Mouse (Mus musculus): ENCODE measurements around the gene Gm9573. TPM values are rescaled to one million over a fixed set of nuclear protein-coding genes. Genes with fewer than 3 reads are reported as not detected.
A peak's percentile ranks its signal among the peaks of the same experiment; 100 is the strongest.

The Gm9573 gene
- total RNA-seq, 2 experiments from 2014 or later: not detected

GRCm38 (mm10) chr17:35592131-35592530, 34.3 kb downstream of the Gm9573 start:
- intact Hi-C loops (cut with DNase I): no loop called here
- TF ChIP-seq CTCF (IDR thresholded peaks at IDR 0.05): no peak
- no peak overlapping the region for H3K4me3 ChIP-seq
- no peak overlapping the region for H3K27ac ChIP-seq
- DNase-seq (ENCODE audit: extremely low spot score in 1 of 2, low spot score in 2 of 2): no peak

- no peak overlapping the region for H3K27ac ChIP-seq
Measured at GRCm38 (mm10) chr17:35591731-35592130, 34.7 kb downstream of the Gm9573 start.

GRCm38 (mm10) chr17:35591219-35591578, 35.2 kb downstream of the Gm9573 start:
- no peak for DNase-seq (ENCODE audit: extremely low spot score in 1 of 2, low spot score in 2 of 2)
- Histone ChIP-seq H3K27ac (peak overlapping the region; percentile 17; the same call in 1 of the 2 replicates), H3K4me3 (no peak overlapping the region)
- no peak for TF ChIP-seq CTCF (IDR thresholded peaks at IDR 0.05)
- intact Hi-C loops (cut with DNase I): loop anchor here (2.0 kb wide), 1 partner anchor 44 kb away; no protein-coding TSS in a partner anchor

More at GRCm38 (mm10) chr17:35591731-35592130, 34.7 kb downstream of the Gm9573 start:
- TF ChIP-seq CTCF (IDR thresholded peaks at IDR 0.05): no peak
- H3K4me3 ChIP-seq: no peak overlapping the region
- intact Hi-C loops (cut with DNase I): loop anchor here (2.0 kb wide), 1 partner anchor 43 kb away; no protein-coding TSS in a partner anchor
- DNase-seq (ENCODE audit: extremely low spot score in 1 of 2, low spot score in 2 of 2): no peak

GRCm38 (mm10) chr17:35590410-35591218, 35.8 kb downstream of the Gm9573 start:
- Histone ChIP-seq H3K27ac (peak overlapping the region; percentile 17; the same call in 1 of the 2 replicates), H3K4me3 (no peak overlapping the region)
- TF ChIP-seq CTCF (IDR thresholded peaks at IDR 0.05): peak; percentile 96
- peak; percentile 79 to 81 for DNase-seq (ENCODE audit: extremely low spot score in 1 of 2, low spot score in 2 of 2)
- intact Hi-C loops (cut with DNase I): loop anchor here (2.0 kb wide), 1 partner anchor 44 kb away; no protein-coding TSS in a partner anchor

GRCm38 (mm10) chr17:35588387-35588786, 38.0 kb downstream of the Gm9573 start:
- no peak for DNase-seq (ENCODE audit: extremely low spot score in 1 of 2, low spot score in 2 of 2)
- H3K4me3 ChIP-seq: no peak overlapping the region
- intact Hi-C loops (cut with DNase I): no loop called here
- TF ChIP-seq CTCF (IDR thresholded peaks at IDR 0.05): no peak
- H3K27ac ChIP-seq: no peak overlapping the region

GRCm38 (mm10) chr17:35587291-35587690, 39.1 kb downstream of the Gm9573 start:
- intact Hi-C loops (cut with DNase I): no loop called here
- no peak for DNase-seq (ENCODE audit: extremely low spot score in 1 of 2, low spot score in 2 of 2)
- Histone ChIP-seq H3K27ac (no peak overlapping the region), H3K4me3 (no peak overlapping the region)
- TF ChIP-seq CTCF (IDR thresholded peaks at IDR 0.05): no peak

GRCm38 (mm10) chr17:35584330-35584937, 42.0 kb downstream of the Gm9573 start:
- H3K4me3 ChIP-seq: 0 out of 2 replicates have a peak overlapping the region, but pooled peaks have one; percentile 9
- DNase-seq (ENCODE audit: extremely low spot score in 1 of 2, low spot score in 2 of 2): peak; percentile 77 to 86
- H3K27ac ChIP-seq: no peak overlapping the region
- intact Hi-C loops (cut with DNase I): loop anchor here (1.0 to 2.0 kb wide), 2 partner anchors 82 to 152 kb away; no protein-coding TSS in a partner anchor
- peak; percentile 96 for TF ChIP-seq CTCF (IDR thresholded peaks at IDR 0.05)

- intact Hi-C loops (cut with DNase I): no loop called here
- Histone ChIP-seq H3K27ac (no peak overlapping the region), H3K4me3 (no peak overlapping the region)
- peak; percentile 56 for TF ChIP-seq CTCF (IDR thresholded peaks at IDR 0.05)
- no peak for DNase-seq (ENCODE audit: extremely low spot score in 1 of 2, low spot score in 2 of 2)
Measured at GRCm38 (mm10) chr17:35582900-35583299, 43.5 kb downstream of the Gm9573 start.

GRCm38 (mm10) chr17:35578211-35578610, 48.2 kb downstream of the Gm9573 start:
- no peak overlapping the region for H3K4me3 ChIP-seq
- intact Hi-C loops (cut with DNase I): loop anchor here (5.0 kb wide), 1 partner anchor 91 kb away; no protein-coding TSS in a partner anchor
- peak; percentile 64 to 76 for DNase-seq (ENCODE audit: extremely low spot score in 1 of 2, low spot score in 2 of 2)
- peak; percentile 99 for TF ChIP-seq CTCF (IDR thresholded peaks at IDR 0.05)
- H3K27ac ChIP-seq: no peak overlapping the region

GRCm38 (mm10) chr17:35571477-35571876, 55.0 kb downstream of the Gm9573 start:
- no peak for DNase-seq (ENCODE audit: extremely low spot score in 1 of 2, low spot score in 2 of 2)
- Histone ChIP-seq H3K27ac (no peak overlapping the region), H3K4me3 (no peak overlapping the region)
- intact Hi-C loops (cut with DNase I): no loop called here
- TF ChIP-seq CTCF (IDR thresholded peaks at IDR 0.05): no peak; the same call in 1 of the 2 replicates

- no peak for TF ChIP-seq CTCF (IDR thresholded peaks at IDR 0.05)
- Histone ChIP-seq H3K4me3 (no peak overlapping the region), H3K27ac (no peak overlapping the region)
- no peak for DNase-seq (ENCODE audit: extremely low spot score in 1 of 2, low spot score in 2 of 2)
- intact Hi-C loops (cut with DNase I): no loop called here
Measured at GRCm38 (mm10) chr17:35570836-35571235, 55.6 kb downstream of the Gm9573 start.
